Mouse (Mus musculus) neural tube, embryonic 11.5 days (tissue): ENCODE measurements around the gene Arhgap17. TPM values are rescaled to one million over a fixed set of nuclear protein-coding genes. Genes with fewer than 3 reads are reported as not detected.

Source experiments
- ATAC-seq: fragments of 200-750 bp; cut with Nextera tagmentation; 2 replicates; pipeline ENCODE4 v1.8.0; 2017; ENCODE audit warnings: moderate number of reproducible peaks, mild to moderate bottlenecking, moderate TSS enrichment, moderate library complexity; ENCODE audit not compliant: insufficient read depth, low FRiP score, low TSS enrichment
- DNase-seq: peaks from one replicate; pipeline ENCODE4 v3.0.0-alpha.2; 2015; ENCODE audit warnings: low spot score
- H3K27ac ChIP-seq: fragments of 300-500 bp; sonication (generic); 2 replicates; pipeline ENCODE4 v1.5.1; 2014; ENCODE audit warnings: low read depth, mild to moderate bottlenecking, low read length
- H3K27me3 ChIP-seq: fragments of 300-500 bp; sonication (generic); 2 replicates; pipeline ENCODE4 v1.6.1; 2014; ENCODE audit warnings: mild to moderate bottlenecking, low read length, mixed read lengths; ENCODE audit not compliant: control insufficient read depth, insufficient read depth
- H3K36me3 ChIP-seq: fragments of 300-500 bp; sonication (generic); 2 replicates; pipeline ENCODE4 v1.6.1; 2014; ENCODE audit warnings: mild to moderate bottlenecking, low read length, moderate library complexity, mixed read lengths; ENCODE audit not compliant: control insufficient read depth, insufficient read depth
- H3K4me1 ChIP-seq: fragments of 300-500 bp; sonication (generic); 2 replicates; pipeline ENCODE4 v1.6.1; 2014; ENCODE audit warnings: low read length, mixed read lengths; ENCODE audit not compliant: control insufficient read depth, insufficient read depth
- H3K4me2 ChIP-seq: fragments of 300-500 bp; sonication (generic); 2 replicates; pipeline ENCODE4 v1.6.1; 2014; ENCODE audit warnings: low read depth, mild to moderate bottlenecking, moderate library complexity
- H3K4me3 ChIP-seq: fragments of 300-500 bp; sonication (generic); 2 replicates; pipeline ENCODE4 v1.5.1; 2014; ENCODE audit warnings: low read depth, low read length
- H3K9ac ChIP-seq: fragments of 300-500 bp; sonication (generic); 2 replicates; pipeline ENCODE4 v1.6.1; 2014; ENCODE audit warnings: mild to moderate bottlenecking, low read length
- H3K9me3 ChIP-seq: fragments of 300-500 bp; sonication (generic); 2 replicates; pipeline ENCODE4 v1.6.1; 2016; ENCODE audit warnings: low read length; ENCODE audit not compliant: control insufficient read depth
- WGBS: fragments of 180-500 bp; shearing (Covaris S2); extraction: QIAGEN DNeasy Blood & Tissue Kit; methylation state at CpG from one replicate; pipeline ENCODE4 v1.1.7; 2014; 5-methylcytosine and 5-hydroxymethylcytosine counted together
- polyA plus RNA-seq: library from polyadenylated mRNA; unstranded; fragments of >200 nt; fragmentation: Nextera tagmentation; extraction: Ambion mirVana; gene quantifications from 2 replicates; pipeline ENCODE4 v1.2.1, GENCODE M21; 2014

The Arhgap17 gene
- polyA plus RNA-seq, 1 experiment from 2014 or later, result 32.9 TPM

- Histone ChIP-seq H3K4me1 (no peaks in the 10 kb centered on the region), H3K27me3 (no peaks in the 10 kb centered on the region), H3K9me3 (no peaks in the 10 kb centered on the region), H3K36me3 (no peaks in the 10 kb centered on the region; the same call in none of the 2 replicates), H3K27ac (no peak overlapping the region), H3K4me2 (no peak overlapping the region), H3K4me3 (no peak overlapping the region), H3K9ac (no peak overlapping the region)
- 94% methylated on average over 3 of the region's 3 CpGs for WGBS
- DNase-seq (no peak), ATAC-seq (no peak)
Observed at GRCm38 (mm10) chr7:123401121-123401520, 31.4 kb upstream of the Arhgap17 start.

GRCm38 (mm10) chr7:123399286-123399685 lies 29.6 kb upstream of the Arhgap17 start:
- Histone ChIP-seq H3K27me3 (no peaks in the 10 kb centered on the region), H3K4me3 (no peak overlapping the region), H3K36me3 (no peaks in the 10 kb centered on the region; the same call in none of the 2 replicates), H3K4me1 (no peaks in the 10 kb centered on the region), H3K9ac (no peak overlapping the region), H3K9me3 (no peaks in the 10 kb centered on the region), H3K27ac (no peak overlapping the region), H3K4me2 (no peak overlapping the region)
- DNase-seq (no peak), ATAC-seq (no peak)
- WGBS, result 86% methylated on average over 4 of the region's 4 CpGs

DNA sequence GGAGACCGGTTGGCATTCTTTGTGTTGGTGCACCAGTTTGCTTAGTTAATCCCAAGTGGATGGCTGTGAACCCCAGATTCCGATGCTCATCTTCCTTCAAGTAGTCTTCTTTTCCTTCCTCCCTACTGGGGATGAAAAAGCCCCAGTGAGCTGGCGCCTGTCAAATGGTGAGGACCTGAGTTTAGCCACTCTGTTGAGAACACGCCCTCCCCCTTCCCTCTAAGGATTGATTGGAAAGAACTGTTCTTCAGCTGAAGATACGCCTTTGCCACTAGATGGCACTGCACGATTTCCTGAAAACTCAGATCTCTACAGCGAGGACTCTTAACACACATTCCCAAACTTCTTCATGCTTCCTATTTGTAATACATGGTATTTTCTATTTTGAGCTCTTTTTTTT lies 29.1 kb upstream of the Arhgap17 start:
- WGBS, result 35% methylated on average over 7 of the region's 7 CpGs
- no peak overlapping the region for H3K4me2 ChIP-seq
- no peak overlapping the region for H3K27ac ChIP-seq

GRCm38 (mm10) chr7:123397931-123398330 lies 28.2 kb upstream of the Arhgap17 start:
- Histone ChIP-seq H3K36me3 (no peaks in the 10 kb centered on the region; the same call in 1 of the 2 replicates), H3K9ac (no peak overlapping the region), H3K9me3 (no peaks in the 10 kb centered on the region), H3K4me2 (no peak overlapping the region), H3K27ac (no peak overlapping the region), H3K4me3 (no peak overlapping the region), H3K27me3 (no peaks in the 10 kb centered on the region), H3K4me1 (no peaks in the 10 kb centered on the region)
- no peak for DNase-seq
- 95% methylated on average over 8 of the region's 8 CpGs for WGBS
- ATAC-seq, result no peak

More for the DNA sequence above, 29.1 kb upstream of the Arhgap17 start:
- H3K9ac ChIP-seq, result no peak overlapping the region
- no peaks in the 10 kb centered on the region for H3K4me1 ChIP-seq
- DNase-seq, result peak; percentile 63
- no peaks in the 10 kb centered on the region for H3K9me3 ChIP-seq
- H3K4me3 ChIP-seq, result no peak overlapping the region
- ATAC-seq, result peak; percentile 48; the same call in 1 of the 2 replicates
- no peaks in the 10 kb centered on the region; the same call in 1 of the 2 replicates for H3K36me3 ChIP-seq
- H3K27me3 ChIP-seq, result no peaks in the 10 kb centered on the region

- Histone ChIP-seq H3K36me3 (no peaks in the 10 kb centered on the region; the same call in 1 of the 2 replicates), H3K4me3 (no peak overlapping the region), H3K27ac (no peak overlapping the region), H3K9me3 (no peaks in the 10 kb centered on the region), H3K9ac (no peak overlapping the region), H3K4me2 (no peak overlapping the region), H3K4me1 (no peaks in the 10 kb centered on the region), H3K27me3 (no peaks in the 10 kb centered on the region)
- ATAC-seq (no peak), DNase-seq (no peak)
- 61% methylated on average over 8 of the region's 8 CpGs for WGBS
Observed at GRCm38 (mm10) chr7:123397369-123397768, 27.7 kb upstream of the Arhgap17 start.

GRCm38 (mm10) chr7:123396900-123397299 lies 27.2 kb upstream of the Arhgap17 start:
- H3K4me3 ChIP-seq, result no peak overlapping the region
- no peak overlapping the region for H3K9ac ChIP-seq
- ATAC-seq, result no peak
- H3K4me2 ChIP-seq, result no peak overlapping the region
- no peaks in the 10 kb centered on the region; the same call in 1 of the 2 replicates for H3K36me3 ChIP-seq
- H3K9me3 ChIP-seq, result no peaks in the 10 kb centered on the region
- H3K27ac ChIP-seq, result no peak overlapping the region
- DNase-seq, result no peak
- 89% methylated on average over 5 of the region's 5 CpGs for WGBS
- no peaks in the 10 kb centered on the region for H3K27me3 ChIP-seq
- H3K4me1 ChIP-seq, result no peaks in the 10 kb centered on the region

- Histone ChIP-seq H3K4me2 (no peak overlapping the region), H3K36me3 (no peaks in the 10 kb centered on the region), H3K9ac (no peak overlapping the region), H3K4me3 (no peak overlapping the region), H3K27ac (no peak overlapping the region), H3K27me3 (no peaks in the 10 kb centered on the region), H3K9me3 (no peaks in the 10 kb centered on the region), H3K4me1 (no peaks in the 10 kb centered on the region)
- ATAC-seq (no peak), DNase-seq (no peak)
- WGBS, result 99% methylated on average over 6 of the region's 6 CpGs
Observed at GRCm38 (mm10) chr7:123394271-123394670, 24.6 kb upstream of the Arhgap17 start.

- no peak overlapping the region for H3K4me2 ChIP-seq
- no peak for ATAC-seq
- no peak for DNase-seq
- H3K27me3 ChIP-seq, result no peaks in the 10 kb centered on the region
- no peak overlapping the region for H3K4me3 ChIP-seq
- no peaks in the 10 kb centered on the region for H3K9me3 ChIP-seq
- H3K4me1 ChIP-seq, result no peaks in the 10 kb centered on the region
- H3K36me3 ChIP-seq, result peaks cover 3% of the 10 kb centered on the region
- 87% methylated on average over 6 of the region's 6 CpGs for WGBS
- no peak overlapping the region for H3K27ac ChIP-seq
- no peak overlapping the region for H3K9ac ChIP-seq
Observed at GRCm38 (mm10) chr7:123389686-123390280, 20.1 kb upstream of the Arhgap17 start.

DNA sequence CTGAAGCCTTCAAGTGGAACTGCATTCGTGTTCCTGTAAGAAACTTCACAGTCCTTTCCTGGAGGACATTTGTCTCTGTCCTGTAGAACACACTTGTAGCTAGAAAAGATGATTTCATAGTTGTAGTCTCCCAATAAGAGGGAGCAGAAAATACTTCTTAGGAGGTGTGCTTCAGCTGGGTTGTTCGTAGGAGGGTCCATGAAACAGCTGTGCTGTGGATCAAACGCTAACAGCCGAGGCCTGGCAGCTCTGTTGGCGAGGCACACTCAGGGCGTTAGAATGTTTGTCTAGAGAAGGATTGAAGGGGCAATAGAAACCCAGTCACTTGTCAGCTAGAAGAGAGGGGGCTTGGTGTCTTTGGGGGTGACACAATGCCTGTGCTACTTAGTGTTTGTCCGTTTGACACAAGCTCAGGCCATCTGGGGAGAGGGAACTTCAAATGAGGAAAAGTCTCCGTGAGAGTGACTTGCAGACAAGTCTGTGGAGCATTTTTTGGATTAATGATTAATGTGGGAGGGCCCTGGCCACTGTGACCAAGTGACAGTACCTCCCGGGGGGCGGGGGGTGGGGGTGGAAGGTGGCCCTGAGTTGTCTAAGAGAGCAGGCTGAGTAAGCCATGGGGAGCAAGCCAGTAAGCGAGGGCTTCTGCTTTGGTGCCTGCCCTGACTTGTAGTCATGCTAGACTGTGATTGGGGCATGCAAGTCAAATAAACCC lies 16.1 kb upstream of the Arhgap17 start:
- Histone ChIP-seq H3K27ac (no peak overlapping the region), H3K4me2 (no peak overlapping the region), H3K27me3 (no peaks in the 10 kb centered on the region), H3K36me3 (peaks cover 3% of the 10 kb centered on the region), H3K9me3 (no peaks in the 10 kb centered on the region), H3K4me3 (no peak overlapping the region), H3K9ac (no peak overlapping the region), H3K4me1 (no peaks in the 10 kb centered on the region)
- 59% methylated on average over 11 of the region's 11 CpGs for WGBS
- ATAC-seq, result no peak
- no peak for DNase-seq
